9 mouse cellular contexts compared by ENCODE assay signal in genomic region chr12:98574353-98575194, GRCm38 (mm10). TPM values are rescaled to one million over a fixed set of nuclear protein-coding genes. Genes with fewer than 3 reads are reported as not detected.
DNase-seq lines count a peak whose midpoint lies in the region; ATAC-seq and TF ChIP-seq lines count a peak whose summit lies in the region.
"Had no signal": no experiment of that assay in that cellular context is flagged by ENCODE, and none has a peak within 500 bp of the region (broad histone marks: within the 10 kb centered on the region; RNA-seq: fewer than 3 reads in every experiment).

No protein-coding gene starts in this region.

- WGBS in embryonic facial prominence, embryonic 12.5 days = under 1% methylated on average over 81 of the region's 84 CpGs
- WGBS in hindbrain, embryonic 13.5 days = under 1% methylated on average over 72 of the region's 84 CpGs
- WGBS in midbrain, postnatal 0 days = under 1% methylated on average over 72 of the region's 84 CpGs

- ATAC-seq in embryonic facial prominence, embryonic 12.5 days (ENCODE audit: insufficient number of reproducible peaks, insufficient read depth, low FRiP score, low TSS enrichment) = peak; percentile 73
- peak; percentile 90 for ATAC-seq in hindbrain, embryonic 13.5 days (ENCODE audit: low FRiP score)
- ATAC-seq in midbrain, postnatal 0 days (ENCODE audit: low FRiP score) = peak; percentile 90

- H3K27ac ChIP-seq in gastrocnemius, adult 2 months = no peak overlapping the region
- H3K27ac ChIP-seq in embryonic facial prominence, embryonic 12.5 days = no peak overlapping the region
- H3K27ac ChIP-seq in hindbrain, embryonic 13.5 days = peak overlapping the region; percentile 97
- H3K27ac ChIP-seq in midbrain, postnatal 0 days (ENCODE audit: low read depth, low read length) = peak overlapping the region; percentile 97

- peaks cover 73% of the 10 kb centered on the region for H3K27me3 ChIP-seq in embryonic facial prominence, embryonic 12.5 days
- 0 out of 2 replicates have a peak, but pooled peaks cover 8% of the 10 kb centered on the region for H3K27me3 ChIP-seq in hindbrain, embryonic 13.5 days
- H3K27me3 ChIP-seq in midbrain, postnatal 0 days (ENCODE audit: insufficient read depth, low read length) = no peaks in the 10 kb centered on the region

- no peak for DNase-seq in gastrocnemius, adult 2 months
- no peak for DNase-seq in gastrocnemius, postnatal 36 days
- peak; percentile 59 for DNase-seq in R1 (ENCODE audit: low read depth, low spot score)
- peak; percentile 82 for DNase-seq in left cerebral cortex, postnatal 4 days
- peak; percentile 90 for DNase-seq in midbrain, postnatal 0 days (ENCODE audit: low spot score)
- DNase-seq in telencephalon, adult 2 months (ENCODE audit: low read depth, low spot score) = peak; percentile 53

- H3K36me3 ChIP-seq in embryonic facial prominence, embryonic 12.5 days = no peaks in the 10 kb centered on the region
- H3K36me3 ChIP-seq in hindbrain, embryonic 13.5 days = no peaks in the 10 kb centered on the region
- no peaks in the 10 kb centered on the region for H3K36me3 ChIP-seq in midbrain, postnatal 0 days (ENCODE audit: insufficient read depth, low read length)

- H3K4me3 ChIP-seq in gastrocnemius, adult 2 months = peak overlapping the region; percentile 71
- H3K4me3 ChIP-seq in embryonic facial prominence, embryonic 12.5 days = peak overlapping the region; percentile 59
- peak overlapping the region; percentile 68 for H3K4me3 ChIP-seq in hindbrain, embryonic 13.5 days
- H3K4me3 ChIP-seq in midbrain, postnatal 0 days (ENCODE audit: low read depth, low read length) = peak overlapping the region; percentile 74

- peak overlapping the region; percentile 99 for H3K4me2 ChIP-seq in embryonic facial prominence, embryonic 12.5 days (replicated peaks)
- peak overlapping the region; percentile 71 for H3K4me2 ChIP-seq in hindbrain, embryonic 13.5 days
- peak overlapping the region; percentile 76 for H3K4me2 ChIP-seq in midbrain, postnatal 0 days (ENCODE audit: low read depth, low read length, poor library complexity, severe bottlenecking)

- peaks cover 15% of the 10 kb centered on the region for H3K4me1 ChIP-seq in embryonic facial prominence, embryonic 12.5 days
- peaks cover 69% of the 10 kb centered on the region for H3K4me1 ChIP-seq in hindbrain, embryonic 13.5 days (replicated peaks)
- peaks cover 25% of the 10 kb centered on the region; the same call in 1 of the 2 replicates for H3K4me1 ChIP-seq in midbrain, postnatal 0 days (ENCODE audit: insufficient read depth, low read length)

- intact Hi-C loops in gastrocnemius, adult 2 months (cut with DNase I) = no loop called here
- intact Hi-C loops in gastrocnemius, postnatal 36 days (cut with DNase I) = no loop called here
- intact Hi-C loops in left cerebral cortex, postnatal 4 days (cut with DNase I) = no loop called here

- no peaks in the 10 kb centered on the region for H3K9me3 ChIP-seq in embryonic facial prominence, embryonic 12.5 days
- H3K9me3 ChIP-seq in hindbrain, embryonic 13.5 days = no peaks in the 10 kb centered on the region
- H3K9me3 ChIP-seq in midbrain, postnatal 0 days (ENCODE audit: low read length) = no peaks in the 10 kb centered on the region

- H3K9ac ChIP-seq in embryonic facial prominence, embryonic 12.5 days = peak overlapping the region; percentile 61
- H3K9ac ChIP-seq in hindbrain, embryonic 13.5 days = peak overlapping the region; percentile 91
- H3K9ac ChIP-seq in midbrain, postnatal 0 days (replicated peaks; ENCODE audit: low read length, poor library complexity, severe bottlenecking) = peak overlapping the region; percentile 89

- TF ChIP-seq CTCF in gastrocnemius, adult 2 months (IDR thresholded peaks at IDR 0.05) = no peak
- no peak for TF ChIP-seq CTCF in midbrain, postnatal 0 days (IDR thresholded peaks at IDR 0.05)

RNA-seq across cellular contexts. Expression of gene Kcnk10, which starts 3.5 kb away (rescaled TPM):
- total RNA-seq in gastrocnemius, adult 2 months (2021) = not detected
- total RNA-seq in gastrocnemius, postnatal 36 days (2021) = not detected
- polyA plus RNA-seq in embryonic facial prominence, embryonic 12.5 days (2016; fragmentation: Nextera tagmentation; extraction: Ambion mirVana) = 2.9 and 4.0 TPM in 2 replicates
- 39.6 and 43.2 TPM in 2 replicates for polyA plus RNA-seq in hindbrain, embryonic 13.5 days (2015; fragmentation: Nextera tagmentation; extraction: Ambion mirVana)
- total RNA-seq in left cerebral cortex, postnatal 4 days (2021) = 10 to 100 TPM; 78.7 to 81.0 TPM
- 56.6 and 62.6 TPM in 2 replicates for total RNA-seq in midbrain, postnatal 0 days (2014; rRNA removed)
- 33.0 and 37.4 TPM in 2 replicates for polyA plus RNA-seq in midbrain, postnatal 0 days (2015; fragmentation: Nextera tagmentation; extraction: Ambion mirVana)
- total RNA-seq: MEL had no signal

RNA-seq across cellular contexts. Expression of gene Spata7, which starts 53.4 kb away (rescaled TPM):
- 1 to 10 TPM; 3.0 to 3.3 TPM for total RNA-seq in gastrocnemius, adult 2 months (2021)
- 1 to 10 TPM; 2.3 to 4.1 TPM for total RNA-seq in gastrocnemius, postnatal 36 days (2021)
- 22.9 and 23.3 TPM in 2 replicates for polyA plus RNA-seq in embryonic facial prominence, embryonic 12.5 days (2016; fragmentation: Nextera tagmentation; extraction: Ambion mirVana)
- polyA plus RNA-seq in hindbrain, embryonic 13.5 days (2015; fragmentation: Nextera tagmentation; extraction: Ambion mirVana) = 30.4 and 31.3 TPM in 2 replicates
- total RNA-seq in left cerebral cortex, postnatal 4 days (2021) = 10 to 100 TPM; 33.6 to 36.7 TPM
- 29.2 and 41.6 TPM in 2 replicates for total RNA-seq in midbrain, postnatal 0 days (2014; rRNA removed)
- 34.2 and 38.2 TPM in 2 replicates for polyA plus RNA-seq in midbrain, postnatal 0 days (2015; fragmentation: Nextera tagmentation; extraction: Ambion mirVana)

Comparison
In these comparisons a context has a peak if more than half of its experiments do, and no peak if none do; other contexts are left out.
1. DNase-seq: peak in R1 (single experiment), left cerebral cortex, postnatal 4 days (single experiment), midbrain, postnatal 0 days (single experiment) and telencephalon, adult 2 months (single experiment); none in gastrocnemius, adult 2 months (single experiment) and gastrocnemius, postnatal 36 days (0 of 2).
2. H3K27ac ChIP-seq: peak in hindbrain, embryonic 13.5 days (single experiment) and midbrain, postnatal 0 days (single experiment); none in gastrocnemius, adult 2 months (single experiment) and embryonic facial prominence, embryonic 12.5 days (single experiment).
3. RNA of gene Kcnk10, which starts 3.5 kb away (total RNA-seq): 78.7 to 81.0 TPM in left cerebral cortex, postnatal 4 days and 56.6 to 62.6 TPM in midbrain, postnatal 0 days; not detected in gastrocnemius, postnatal 36 days and not detected in gastrocnemius, adult 2 months; every median in the first group is over 10 times any median in the second.
4. Peak in every context shown above with its lines, with median percentiles within 50 percentile points of each other: H3K4me3 ChIP-seq, ATAC-seq, H3K4me2 ChIP-seq and H3K9ac ChIP-seq.